Mouse (Mus musculus): ENCODE results near the gene Afap1. TPM values are rescaled to one million over a fixed set of nuclear protein-coding genes. Genes with fewer than 3 reads are reported as not detected.

Gene Afap1
- polyA plus RNA-seq, 1 experiment from 2014 or later = 57.0 TPM

GRCm38 (mm10) chr5:36021091-36021490 is 128.0 kb downstream of the Afap1 start:
- Histone ChIP-seq H3K9me3 (replicated peaks) (no peaks in the 10 kb centered on the region), H3K36me3 (no peaks in the 10 kb centered on the region; the same call in 1 of the 2 replicates), H3K27me3 (replicated peaks) (no peaks in the 10 kb centered on the region), H3K4me2 (no peak overlapping the region), H3K4me3 (replicated peaks) (no peak overlapping the region), H3K9ac (replicated peaks) (no peak overlapping the region), H3K4me1 (no peaks in the 10 kb centered on the region), H3K27ac (replicated peaks) (no peak overlapping the region)
- ATAC-seq (ENCODE audit: low FRiP score) = no peak
- 86% methylated on average over 3 of the region's 3 CpGs for WGBS

DNA sequence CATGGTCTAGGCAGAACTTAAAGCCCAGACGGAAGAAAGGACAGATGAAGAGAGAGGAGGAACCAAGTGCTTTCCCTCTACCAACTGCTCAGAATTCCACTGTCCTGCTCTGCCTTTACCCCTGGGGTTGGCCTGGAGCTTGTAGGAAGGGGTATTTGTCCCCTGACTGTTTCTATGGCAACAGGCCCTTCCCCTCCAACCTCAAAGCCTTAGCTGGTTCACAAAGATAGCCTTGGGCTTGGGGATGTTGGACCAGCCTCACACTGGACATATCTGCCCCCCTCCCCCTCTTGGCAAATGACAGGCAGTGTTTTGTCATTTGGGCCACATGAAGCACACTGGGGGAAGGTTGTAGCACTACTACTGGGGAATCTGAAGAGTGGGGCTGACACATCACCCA is 129.2 kb downstream of the Afap1 start:
- no peak overlapping the region for H3K4me2 ChIP-seq
- H3K9ac ChIP-seq (replicated peaks) = no peak overlapping the region
- no peak overlapping the region for H3K4me3 ChIP-seq (replicated peaks)
- 84% methylated on average over 1 of the region's 1 CpGs for WGBS
- no peaks in the 10 kb centered on the region for H3K27me3 ChIP-seq (replicated peaks)
- no peaks in the 10 kb centered on the region for H3K4me1 ChIP-seq
- no peak overlapping the region for H3K27ac ChIP-seq (replicated peaks)
- H3K36me3 ChIP-seq = no peaks in the 10 kb centered on the region; the same call in 1 of the 2 replicates
- no peak for ATAC-seq (ENCODE audit: low FRiP score)
- no peaks in the 10 kb centered on the region for H3K9me3 ChIP-seq (replicated peaks)

- Histone ChIP-seq H3K4me1 (no peaks in the 10 kb centered on the region), H3K27ac (replicated peaks) (no peak overlapping the region), H3K9me3 (replicated peaks) (no peaks in the 10 kb centered on the region), H3K27me3 (replicated peaks) (no peaks in the 10 kb centered on the region), H3K4me2 (no peak overlapping the region), H3K4me3 (replicated peaks) (no peak overlapping the region), H3K36me3 (no peaks in the 10 kb centered on the region), H3K9ac (replicated peaks) (no peak overlapping the region)
- whole genome bisulfite sequencing = 87% methylated on average over 9 of the region's 9 CpGs
- no peak for ATAC-seq (ENCODE audit: low FRiP score)
Measured at GRCm38 (mm10) chr5:36024003-36024685, 131.0 kb downstream of the Afap1 start.

- 75% methylated on average over 4 of the region's 4 CpGs for WGBS
- Histone ChIP-seq H3K27ac (replicated peaks) (no peak overlapping the region), H3K4me3 (replicated peaks) (no peak overlapping the region), H3K36me3 (no peaks in the 10 kb centered on the region), H3K9me3 (replicated peaks) (no peaks in the 10 kb centered on the region), H3K4me1 (no peaks in the 10 kb centered on the region), H3K9ac (replicated peaks) (no peak overlapping the region), H3K4me2 (no peak overlapping the region), H3K27me3 (replicated peaks) (no peaks in the 10 kb centered on the region)
- ATAC-seq (ENCODE audit: low FRiP score) = no peak
Measured at GRCm38 (mm10) chr5:36025076-36025475, 132.0 kb downstream of the Afap1 start.

- no peak overlapping the region for H3K4me3 ChIP-seq (replicated peaks)
- no peaks in the 10 kb centered on the region; the same call in 1 of the 2 replicates for H3K27me3 ChIP-seq (replicated peaks)
- no peaks in the 10 kb centered on the region for H3K9me3 ChIP-seq (replicated peaks)
- no peaks in the 10 kb centered on the region for H3K4me1 ChIP-seq
- no peak overlapping the region for H3K9ac ChIP-seq (replicated peaks)
- no peak overlapping the region for H3K4me2 ChIP-seq
- H3K36me3 ChIP-seq = 0 out of 2 replicates have a peak, but pooled peaks cover 3% of the 10 kb centered on the region
- peak; percentile 65 for ATAC-seq (ENCODE audit: low FRiP score)
- H3K27ac ChIP-seq (replicated peaks) = no peak overlapping the region
- WGBS = 39% methylated on average over 8 of the region's 8 CpGs
Measured at GRCm38 (mm10) chr5:36033531-36034426, 140.7 kb downstream of the Afap1 start.

DNA sequence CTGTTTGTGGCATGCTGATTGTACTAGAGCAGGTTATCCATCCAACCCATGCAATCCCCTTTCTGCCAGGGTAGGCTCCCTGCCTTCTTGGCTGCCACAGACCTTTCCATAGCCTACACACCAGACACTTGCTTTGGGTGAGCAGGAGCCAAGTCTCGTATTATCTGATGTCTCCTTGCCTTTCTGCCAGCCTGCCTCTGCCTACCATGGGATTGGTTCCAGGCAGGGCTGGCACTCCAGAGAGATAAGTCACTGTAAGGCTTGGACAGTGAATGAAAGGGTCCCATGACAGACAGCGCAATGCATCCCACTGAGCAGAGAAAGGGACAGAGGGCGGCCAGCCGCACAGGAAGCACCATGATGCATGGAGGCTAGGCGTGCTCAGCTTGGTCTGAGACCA is 146.5 kb downstream of the Afap1 start:
- peaks cover 23% of the 10 kb centered on the region for H3K4me1 ChIP-seq
- ATAC-seq (ENCODE audit: low FRiP score) = peak; percentile 18; the same call in 1 of the 2 replicates
- 88% methylated on average over 5 of the region's 5 CpGs for WGBS
- no peak overlapping the region for H3K4me3 ChIP-seq (replicated peaks)
- H3K27ac ChIP-seq (replicated peaks) = 0 out of 2 replicates have a peak overlapping the region, but pooled peaks have one; percentile 71
- no peaks in the 10 kb centered on the region; the same call in 1 of the 2 replicates for H3K27me3 ChIP-seq (replicated peaks)
- H3K36me3 ChIP-seq = 0 out of 2 replicates have a peak, but pooled peaks cover 3% of the 10 kb centered on the region
- no peaks in the 10 kb centered on the region for H3K9me3 ChIP-seq (replicated peaks)
- no peak overlapping the region for H3K4me2 ChIP-seq
- H3K9ac ChIP-seq (replicated peaks) = no peak overlapping the region

- H3K4me2 ChIP-seq = no peak overlapping the region
- peak overlapping the region; percentile 71 for H3K27ac ChIP-seq (replicated peaks)
- H3K9ac ChIP-seq (replicated peaks) = no peak overlapping the region
- H3K4me1 ChIP-seq = peaks cover 23% of the 10 kb centered on the region
- no peaks in the 10 kb centered on the region; the same call in 1 of the 2 replicates for H3K27me3 ChIP-seq (replicated peaks)
- H3K9me3 ChIP-seq (replicated peaks) = no peaks in the 10 kb centered on the region
- ATAC-seq (ENCODE audit: low FRiP score) = peak; percentile 74; the same call in 1 of the 2 replicates
- H3K36me3 ChIP-seq = 0 out of 2 replicates have a peak, but pooled peaks cover 3% of the 10 kb centered on the region
- no peak overlapping the region for H3K4me3 ChIP-seq (replicated peaks)
- 55% methylated on average over 13 of the region's 13 CpGs for WGBS
Measured at GRCm38 (mm10) chr5:36040398-36041235, 147.5 kb downstream of the Afap1 start.

- peaks cover 23% of the 10 kb centered on the region for H3K4me1 ChIP-seq
- H3K4me2 ChIP-seq = no peak overlapping the region
- no peaks in the 10 kb centered on the region for H3K27me3 ChIP-seq (replicated peaks)
- H3K36me3 ChIP-seq = 0 out of 2 replicates have a peak, but pooled peaks cover 3% of the 10 kb centered on the region
- H3K9me3 ChIP-seq (replicated peaks) = no peaks in the 10 kb centered on the region
- peak overlapping the region; percentile 71 for H3K27ac ChIP-seq (replicated peaks)
- H3K9ac ChIP-seq (replicated peaks) = no peak overlapping the region
- H3K4me3 ChIP-seq (replicated peaks) = no peak overlapping the region
- ATAC-seq (ENCODE audit: low FRiP score) = no peak
Measured at GRCm38 (mm10) chr5:36041236-36041562, 148.1 kb downstream of the Afap1 start.

DNA sequence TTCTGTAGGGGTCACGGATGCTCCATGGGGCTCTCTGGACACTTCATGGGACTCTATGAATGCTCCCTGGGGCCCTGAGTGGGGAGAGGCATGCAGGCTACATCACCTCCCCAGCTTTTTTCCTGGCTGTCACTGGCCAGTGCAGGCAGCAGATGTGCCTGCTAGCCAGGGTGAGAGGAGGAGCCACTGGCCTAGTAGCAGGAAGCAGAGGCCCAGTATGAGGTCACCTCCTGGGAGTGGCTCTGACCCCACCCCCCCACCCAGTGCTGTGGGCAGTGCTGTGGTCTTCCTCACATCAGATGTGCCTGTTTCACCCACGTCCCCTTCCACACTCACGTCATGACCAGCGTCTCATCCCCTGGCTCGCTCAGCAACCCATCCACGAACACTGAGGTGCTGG is 148.6 kb downstream of the Afap1 start:
- Histone ChIP-seq H3K4me1 (peaks cover 23% of the 10 kb centered on the region), H3K27ac (replicated peaks) (peak overlapping the region; percentile 71; the same call in 1 of the 2 replicates), H3K36me3 (0 out of 2 replicates have a peak, but pooled peaks cover 3% of the 10 kb centered on the region), H3K4me3 (replicated peaks) (no peak overlapping the region), H3K9me3 (replicated peaks) (no peaks in the 10 kb centered on the region), H3K4me2 (no peak overlapping the region), H3K9ac (replicated peaks) (no peak overlapping the region), H3K27me3 (replicated peaks) (no peaks in the 10 kb centered on the region)
- no peak for ATAC-seq (ENCODE audit: low FRiP score)
- 89% methylated on average over 6 of the region's 6 CpGs for WGBS

GRCm38 (mm10) chr5:36043154-36043553 is 150.0 kb downstream of the Afap1 start:
- 98% methylated on average over 2 of the region's 2 CpGs for WGBS
- Histone ChIP-seq H3K4me2 (no peak overlapping the region), H3K27me3 (replicated peaks) (no peaks in the 10 kb centered on the region), H3K27ac (replicated peaks) (no peak overlapping the region), H3K9ac (replicated peaks) (no peak overlapping the region), H3K9me3 (replicated peaks) (no peaks in the 10 kb centered on the region), H3K4me1 (peaks cover 23% of the 10 kb centered on the region), H3K4me3 (replicated peaks) (no peak overlapping the region), H3K36me3 (no peaks in the 10 kb centered on the region)
- no peak for ATAC-seq (ENCODE audit: low FRiP score)
